Mouse (Mus musculus) T-helper 17 cell (primary cell): ENCODE results near the gene Kdm6b.

Source experiments
- in situ Hi-C, 2 experiments: fragments of 300-600 bp; cut with MboI, MseI; formaldehyde crosslinking; loops; 1 replicate in 1 of 2; 2 replicates in 1 of 2; pipeline ENCODE4 v1.15.1; 2025; ENCODE audit warnings: high pct_unique_total_duplicates in 2 of 2

Kdm6b gene

DNA sequence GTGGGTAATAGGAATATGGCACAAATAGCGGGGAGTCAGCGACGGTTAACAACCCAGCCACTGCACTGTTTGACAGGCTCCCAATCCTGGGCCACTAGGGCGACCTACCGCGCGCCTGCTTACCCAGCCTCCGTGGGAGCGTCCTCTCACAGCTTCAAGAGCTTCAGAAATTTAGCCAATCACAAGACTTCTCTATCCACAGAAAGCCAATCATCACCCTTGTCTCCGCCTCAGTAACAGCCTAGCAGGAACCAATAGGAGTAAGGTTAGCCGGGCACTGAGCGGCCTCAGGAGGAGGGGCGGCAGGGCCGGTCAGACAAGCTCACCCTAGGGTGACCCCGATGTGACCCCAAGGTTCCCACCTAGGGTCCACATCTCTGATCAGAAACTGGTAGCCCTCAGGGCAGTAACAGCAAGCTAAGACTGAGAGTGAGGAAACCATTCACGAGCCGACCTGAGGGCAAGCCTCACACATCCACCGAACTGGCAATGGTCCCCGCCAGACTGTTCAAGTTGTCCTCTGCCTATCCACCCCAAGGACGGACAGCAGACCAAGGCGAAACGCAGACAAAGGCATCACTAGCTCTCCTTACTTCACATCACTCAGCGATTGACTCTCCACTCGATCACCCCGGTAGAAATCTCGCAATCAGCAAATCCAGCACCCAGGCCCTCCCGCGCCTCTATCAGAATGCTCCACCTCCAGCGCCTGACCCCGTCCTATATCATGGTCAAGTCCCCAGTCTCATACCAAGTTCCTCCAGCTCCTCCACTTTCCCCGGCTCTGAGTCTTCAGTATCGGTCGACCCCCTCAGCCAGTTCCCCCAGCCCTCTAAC is 4.7 kb downstream of the Kdm6b start:
- in situ Hi-C loops: loop anchor here in 1 of 2 experiments (5.0 to 10.0 kb wide), 3 partner anchors 106 to 1256 kb away; partner anchors contain the start of genes Gabarap and Spag7

DNA sequence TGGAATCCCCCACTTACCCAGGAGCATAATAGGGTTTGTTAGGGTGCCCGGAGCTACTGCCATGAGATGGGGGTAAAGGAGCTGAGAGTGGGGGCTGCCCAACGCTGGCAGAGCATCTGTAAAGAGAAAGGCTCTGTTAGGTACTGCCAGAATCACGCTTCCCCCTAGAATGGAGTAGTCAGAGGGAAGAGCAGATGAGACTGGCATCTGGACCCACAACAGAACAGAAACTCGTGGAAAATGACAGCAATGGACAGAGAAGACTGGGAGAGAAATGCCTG is 5.8 kb downstream of the Kdm6b start:
- in situ Hi-C loops: loop anchor here in 1 of 2 experiments (5.0 to 10.0 kb wide), 3 partner anchors 107 to 1257 kb away; partner anchors contain the start of genes Gabarap and Spag7

- in situ Hi-C loops: loop anchor here in 1 of 2 experiments (5.0 to 10.0 kb wide), 3 partner anchors 108 to 1258 kb away; partner anchors contain the start of genes Gabarap and Spag7
Measured at GRCm38 (mm10) chr11:69406867-69407723, 6.4 kb downstream of the Kdm6b start.

DNA sequence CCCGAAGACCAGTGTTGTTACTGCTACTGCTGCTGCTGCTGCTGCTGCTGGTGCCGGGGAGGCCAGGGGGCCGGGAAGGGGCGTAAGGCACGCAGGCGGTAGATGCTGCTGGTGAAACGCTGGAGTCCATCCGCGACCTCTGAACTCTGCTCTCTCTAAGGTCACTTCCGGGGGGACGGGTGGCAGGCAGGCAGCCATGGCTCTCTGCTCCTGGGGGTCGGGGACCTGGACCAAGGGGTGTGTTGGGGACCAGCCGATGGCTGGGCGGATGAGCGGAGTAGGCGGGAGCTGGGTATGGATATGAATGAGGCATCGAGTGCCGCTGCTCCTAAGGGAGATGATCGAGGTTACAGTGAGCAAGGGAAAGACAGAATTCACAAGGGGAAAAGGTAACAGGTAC is 7.2 kb downstream of the Kdm6b start:
- in situ Hi-C loops: loop anchor here in 1 of 2 experiments (5.0 to 10.0 kb wide), 3 partner anchors 109 to 1259 kb away; partner anchors contain the start of genes Gabarap and Spag7

DNA sequence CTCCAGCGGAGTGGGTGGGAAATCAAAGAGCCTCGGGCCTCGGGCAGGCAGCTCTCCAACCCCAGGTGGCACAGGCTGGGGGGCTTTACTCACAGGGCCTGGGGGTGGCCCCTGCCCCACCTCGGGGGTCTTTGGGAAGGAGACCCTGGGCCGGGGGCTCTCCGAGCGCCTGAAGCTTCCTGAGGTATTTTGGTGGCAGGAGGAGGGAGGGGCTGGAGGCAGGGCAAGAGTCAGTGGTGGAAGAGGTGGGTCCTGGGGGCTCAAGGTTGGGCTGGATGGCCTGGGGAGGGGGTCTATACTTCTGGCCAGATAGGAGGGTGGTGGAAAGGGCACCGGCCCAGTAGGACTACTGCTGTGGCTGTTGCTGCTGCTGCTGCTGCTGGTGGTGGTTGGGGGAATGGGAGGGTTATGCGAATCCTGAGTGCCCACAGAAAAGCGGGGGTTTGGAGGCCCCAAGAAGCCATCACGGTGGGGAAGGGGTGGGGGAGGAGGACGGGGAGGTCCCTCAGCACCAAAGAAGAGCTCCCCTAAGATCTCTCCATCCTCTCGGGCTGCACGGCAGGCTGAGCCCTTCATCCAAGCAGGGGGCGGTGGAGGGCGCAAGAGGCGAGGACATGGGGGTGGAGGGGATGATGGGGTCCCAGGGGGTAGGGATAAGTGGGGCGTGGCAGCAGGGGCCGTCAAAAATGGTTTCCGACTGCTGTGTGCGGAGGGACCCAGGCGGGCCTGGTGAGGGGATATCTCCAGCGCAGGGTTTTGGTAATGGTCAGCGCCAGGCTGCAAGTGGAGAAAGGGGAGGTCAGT is 7.9 kb downstream of the Kdm6b start:
- in situ Hi-C loops: loop anchor here in 1 of 2 experiments (5.0 to 10.0 kb wide), 3 partner anchors 109 to 1259 kb away; partner anchors contain the start of genes Gabarap and Spag7

DNA sequence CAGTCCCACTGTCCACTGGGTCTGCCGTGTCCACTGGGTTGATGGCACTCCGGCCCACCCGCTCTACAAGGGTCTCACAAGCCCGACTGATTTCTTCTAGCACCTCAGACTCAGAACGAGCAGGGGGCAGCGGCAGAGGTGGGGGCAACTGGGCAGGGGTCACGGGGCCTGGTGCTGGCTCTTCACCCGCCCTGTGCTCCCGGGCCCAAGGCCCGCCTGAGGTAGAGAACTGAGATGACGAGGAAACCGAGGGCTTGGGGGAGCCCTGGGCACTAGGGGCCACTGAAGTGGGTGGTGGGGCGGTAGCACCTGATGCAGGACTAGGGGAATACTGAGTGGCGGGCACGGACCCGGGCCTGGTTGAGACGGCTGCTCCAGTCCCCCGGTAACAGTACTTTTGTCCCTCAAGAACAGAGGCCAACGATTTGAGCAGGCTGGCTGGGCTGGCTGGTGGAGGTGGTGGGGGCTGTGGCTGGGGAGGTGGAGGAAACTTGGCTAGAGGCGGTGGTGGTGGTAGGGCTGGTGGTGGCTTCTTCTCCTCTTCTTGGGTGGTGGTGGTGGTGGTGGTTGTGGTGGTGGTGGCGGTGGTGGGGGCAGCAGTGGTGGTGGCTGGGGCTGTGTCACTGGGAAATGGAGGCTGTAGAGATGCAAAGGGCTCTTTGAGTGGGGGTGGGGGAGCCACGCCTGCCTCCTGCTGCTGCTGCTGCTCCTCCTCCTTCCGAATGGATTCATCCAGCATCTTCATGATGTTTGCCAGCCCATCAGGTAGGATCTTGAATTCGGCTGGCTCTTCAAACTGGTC is 8.7 kb downstream of the Kdm6b start:
- in situ Hi-C loops: loop anchor here (5.0 to 10.0 kb wide), 5 partner anchors 33 to 1260 kb away; partner anchors contain the start of genes Gabarap (in 1 of the 2) and Spag7 (in 1 of the 2)

DNA sequence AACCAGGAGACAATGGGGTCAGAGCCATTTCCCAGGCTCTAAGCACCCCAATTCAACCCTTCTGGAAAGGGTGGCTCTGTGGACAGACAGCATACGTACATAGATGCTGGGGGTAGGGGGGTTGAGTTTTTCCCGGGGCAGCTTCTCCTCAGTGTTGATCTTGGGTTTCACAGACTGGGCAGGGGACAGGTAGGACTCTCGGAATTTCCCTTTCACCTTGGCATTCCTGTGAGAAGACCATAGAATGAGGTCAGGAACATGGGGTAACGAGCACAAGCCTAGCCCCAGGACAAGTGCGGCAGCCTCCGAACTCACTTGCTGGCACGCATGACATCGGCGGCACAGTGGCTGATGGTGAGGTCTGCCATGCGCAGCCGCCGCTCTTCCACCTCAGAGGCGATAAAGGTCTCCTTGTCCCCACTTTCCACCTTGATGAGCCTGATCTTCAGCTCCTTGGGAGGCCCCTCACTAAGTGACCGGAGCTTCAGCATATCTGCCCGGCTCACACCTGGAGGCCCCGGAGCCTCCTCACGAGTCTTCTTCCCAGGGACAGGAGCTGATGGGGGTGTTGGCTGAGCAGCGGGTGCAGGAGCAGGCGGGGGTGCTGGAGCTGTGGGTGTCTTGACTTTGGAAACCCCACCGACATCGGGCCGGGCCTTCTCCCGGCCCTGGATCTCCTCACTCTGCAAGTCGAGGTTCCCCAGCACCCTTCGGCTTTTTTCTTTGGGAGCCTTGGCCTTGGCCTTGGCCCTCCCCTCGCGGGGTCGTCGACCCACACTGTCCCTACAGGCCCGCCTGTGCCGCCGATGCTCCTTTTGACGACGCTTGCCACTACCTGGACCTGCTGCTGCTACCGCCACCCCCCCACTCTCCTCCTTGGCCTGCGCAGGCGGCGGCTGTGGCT is 9.5 kb downstream of the Kdm6b start:
- in situ Hi-C loops: loop anchor here (5.0 to 10.0 kb wide), 4 partner anchors 33 to 1261 kb away; partner anchors contain the start of gene Spag7 (in 1 of the 2)

DNA sequence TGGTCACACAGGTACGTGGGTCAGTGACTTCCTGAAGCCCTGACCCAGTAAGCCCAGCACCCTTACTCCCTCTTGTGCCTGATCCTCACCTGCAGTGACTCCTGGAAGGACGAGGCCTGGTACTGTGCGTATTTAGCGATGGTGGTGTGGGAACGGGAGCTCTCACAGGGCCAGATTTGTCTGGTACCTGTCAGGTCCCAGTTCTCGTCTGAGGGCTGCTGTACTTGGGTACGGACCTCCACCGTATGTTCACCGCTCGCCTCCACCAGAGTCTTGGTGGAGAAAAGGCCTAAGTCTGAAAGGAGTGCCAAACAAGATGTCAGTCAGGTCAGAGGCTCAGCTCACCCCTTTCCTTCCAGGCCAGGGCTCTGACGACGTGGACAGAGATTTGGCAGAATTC is 11.5 kb downstream of the Kdm6b start:
- in situ Hi-C loops: loop anchor here (5.0 to 10.0 kb wide), 4 partner anchors 35 to 1263 kb away; partner anchors contain the start of gene Spag7 (in 1 of the 2)

GRCm38 (mm10) chr11:69401210-69401637 is 12.3 kb downstream of the Kdm6b start:
- in situ Hi-C loops: loop anchor here (5.0 to 10.0 kb wide), 4 partner anchors 36 to 1264 kb away; partner anchors contain the start of gene Spag7 (in 1 of the 2)

DNA sequence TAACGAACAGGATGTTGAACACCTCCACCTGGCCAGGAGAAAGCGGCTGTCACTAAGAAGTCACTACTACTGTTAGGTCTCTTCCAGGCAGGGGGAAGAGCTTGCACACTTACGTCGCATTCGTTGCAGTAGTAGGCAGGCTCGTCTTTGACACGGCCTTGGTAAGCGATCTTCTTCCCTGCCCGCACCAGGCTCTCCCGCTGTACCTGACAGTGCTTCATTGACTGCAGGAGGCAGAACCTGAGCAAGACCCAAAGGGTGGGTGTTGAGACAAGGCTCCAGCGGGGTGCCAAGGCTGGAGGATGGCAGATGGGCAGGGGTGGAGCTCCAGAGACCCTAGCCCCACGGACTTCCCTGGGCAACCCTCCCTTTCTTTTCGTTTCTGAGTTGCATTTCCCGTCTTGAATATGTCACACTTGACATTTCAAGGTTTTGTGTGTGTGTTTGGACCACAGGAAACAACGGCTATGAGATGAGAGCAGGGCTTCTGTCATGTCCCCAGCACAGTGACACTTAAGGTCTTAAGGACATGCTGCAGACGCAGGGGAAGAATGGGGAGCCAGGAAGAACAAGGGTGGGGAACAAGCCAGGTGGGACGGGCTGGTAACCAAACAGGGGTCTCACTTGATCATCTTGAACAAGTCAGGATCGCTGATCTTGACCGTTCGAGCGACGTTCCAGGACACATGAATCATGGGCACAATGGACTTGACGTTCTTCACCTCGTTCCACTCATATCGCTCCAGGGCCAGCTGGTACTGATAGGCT is 13.2 kb downstream of the Kdm6b start:
- in situ Hi-C loops: loop anchor here (5.0 to 10.0 kb wide), 4 partner anchors 37 to 1265 kb away; partner anchors contain the start of gene Spag7 (in 1 of the 2)

- in situ Hi-C loops: loop anchor here (5.0 to 10.0 kb wide), 5 partner anchors 33 to 1265 kb away; partner anchors contain the start of gene Spag7 (in 1 of the 2)
Measured at GRCm38 (mm10) chr11:69399201-69400082, 14.0 kb downstream of the Kdm6b start.

DNA sequence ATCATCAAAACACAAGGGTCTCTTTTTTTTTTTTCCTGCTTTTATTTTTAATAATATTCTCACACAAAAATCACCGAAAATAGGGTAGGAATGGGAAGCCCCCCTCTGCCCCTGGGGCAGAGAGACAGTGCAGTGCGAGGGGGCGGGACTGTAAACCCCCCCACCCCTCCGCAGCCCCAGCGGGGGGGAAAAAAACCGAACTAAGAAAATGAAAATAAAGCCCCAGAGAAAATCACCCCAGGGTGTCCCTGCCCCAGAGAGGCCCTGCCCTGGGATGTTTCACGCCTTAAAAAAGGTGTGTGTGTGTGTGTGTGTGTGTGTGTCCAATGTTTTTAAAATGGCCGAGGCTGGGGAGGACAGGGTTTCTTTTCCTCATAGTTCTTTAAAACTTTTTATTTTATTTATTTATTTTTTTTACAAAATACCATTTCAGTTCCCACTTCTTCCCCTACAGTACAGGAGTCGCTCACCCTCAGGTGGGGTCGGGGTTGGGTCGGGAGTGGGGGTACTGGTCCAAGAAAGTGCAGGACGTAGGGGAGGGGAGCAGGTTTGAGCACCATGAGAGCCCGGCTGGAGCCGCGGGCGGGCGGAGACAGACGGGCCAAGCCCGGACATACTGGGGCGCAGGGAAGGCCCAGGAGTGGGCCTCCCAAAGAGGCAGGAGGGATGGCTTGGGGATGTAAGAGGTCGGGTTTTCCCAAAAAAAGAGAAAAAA is 14.8 kb downstream of the Kdm6b start:
- in situ Hi-C loops: loop anchor here in 1 of 2 experiments (5.0 kb wide), 1 partner anchor 34 kb away; no protein-coding TSS in a partner anchor

GRCm38 (mm10) chr11:69398059-69398458 is 15.4 kb downstream of the Kdm6b start, which contains the start of gene Tmem88:
Tmem88 (minus strand) TSS chr11:69398234.
- in situ Hi-C loops: loop anchor here in 1 of 2 experiments (5.0 kb wide), 1 partner anchor 34 kb away; no protein-coding TSS in a partner anchor

GRCm38 (mm10) chr11:69397581-69398057 is 15.9 kb downstream of the Kdm6b start:
- in situ Hi-C loops: loop anchor here in 1 of 2 experiments (5.0 kb wide), 1 partner anchor 35 kb away; no protein-coding TSS in a partner anchor

- in situ Hi-C loops: loop anchor here in 1 of 2 experiments (5.0 kb wide), 1 partner anchor 36 kb away; no protein-coding TSS in a partner anchor
Measured at GRCm38 (mm10) chr11:69396772-69397171, 16.7 kb downstream of the Kdm6b start.
